Mouse (Mus musculus) midbrain, embryonic 16.5 days (tissue): ENCODE measurements around the gene M6pr. TPM values are rescaled to one million over a fixed set of nuclear protein-coding genes. Genes with fewer than 3 reads are reported as not detected.

Experiments
- ATAC-seq: fragments of 200-750 bp; cut with Nextera tagmentation; 2 replicates; pipeline ENCODE4 v1.8.0; 2017; ENCODE audit warnings: moderate TSS enrichment
- H3K27ac ChIP-seq: fragments of 300-500 bp; sonication (generic); 2 replicates; pipeline ENCODE4 v1.5.1; 2014; ENCODE audit warnings: mild to moderate bottlenecking, low read length, mixed read lengths
- H3K27me3 ChIP-seq: fragments of 300-500 bp; sonication (generic); 2 replicates; pipeline ENCODE4 v1.6.1; 2014; ENCODE audit warnings: low read depth, low read length, mixed read lengths; ENCODE audit not compliant: control insufficient read depth, insufficient read depth
- H3K36me3 ChIP-seq: fragments of 300-500 bp; sonication (generic); 2 replicates; pipeline ENCODE4 v1.6.1; 2014; ENCODE audit warnings: mild to moderate bottlenecking, low read length, moderate library complexity, mixed read lengths; ENCODE audit not compliant: control insufficient read depth, insufficient read depth
- H3K4me1 ChIP-seq: fragments of 300-500 bp; sonication (generic); 2 replicates; pipeline ENCODE4 v1.6.1; 2014; ENCODE audit warnings: mild to moderate bottlenecking, low read length, mixed read lengths; ENCODE audit not compliant: control insufficient read depth, insufficient read depth
- H3K4me2 ChIP-seq: fragments of 300-500 bp; sonication (generic); 2 replicates; pipeline ENCODE4 v1.6.1; 2014; ENCODE audit warnings: mild to moderate bottlenecking, low read length, mixed read lengths
- H3K4me3 ChIP-seq: fragments of 300-500 bp; sonication (generic); 2 replicates; pipeline ENCODE4 v1.5.1; 2014; ENCODE audit warnings: low read depth, mild to moderate bottlenecking, low read length, moderate library complexity, mixed read lengths
- H3K9ac ChIP-seq: fragments of 300-500 bp; sonication (generic); 2 replicates; pipeline ENCODE4 v1.6.1; 2014; ENCODE audit warnings: low read depth, low read length, mixed read lengths
- H3K9me3 ChIP-seq: fragments of 300-500 bp; sonication (generic); replicated peaks from 2 replicates; pipeline ENCODE4 v1.6.1; 2014; ENCODE audit warnings: mild to moderate bottlenecking, low read length, mixed read lengths; ENCODE audit not compliant: control insufficient read depth, poor library complexity, severe bottlenecking
- WGBS: fragments of 180-500 bp; shearing (Covaris S2); extraction: QIAGEN DNeasy Blood & Tissue Kit; methylation state at CpG from one replicate; pipeline ENCODE4 v1.1.7; 2014; 5-methylcytosine and 5-hydroxymethylcytosine counted together
- polyA plus RNA-seq: library from polyadenylated mRNA; unstranded; fragments of >200 nt; fragmentation: Nextera tagmentation; extraction: Ambion mirVana; gene quantifications from 2 replicates; pipeline ENCODE4 v1.2.1, GENCODE M21; 2015

The M6pr gene
- polyA plus RNA-seq, 1 experiment from 2014 or later, result 50.5 TPM

- Histone ChIP-seq H3K4me1 (no peaks in the 10 kb centered on the region), H3K27me3 (no peaks in the 10 kb centered on the region), H3K4me3 (no peak overlapping the region), H3K27ac (no peak overlapping the region), H3K9me3 (no peaks in the 10 kb centered on the region), H3K9ac (no peak overlapping the region), H3K4me2 (no peak overlapping the region), H3K36me3 (no peaks in the 10 kb centered on the region)
- ATAC-seq, result no peak
- 88% methylated on average over 9 of the region's 9 CpGs for WGBS
Measured at GRCm38 (mm10) chr6:122303526-122303925, 5.0 kb upstream of the M6pr start.

- no peak overlapping the region for H3K4me2 ChIP-seq
- H3K27me3 ChIP-seq, result no peaks in the 10 kb centered on the region
- H3K4me3 ChIP-seq, result no peak overlapping the region
- peaks cover 2% of the 10 kb centered on the region; the same call in 1 of the 2 replicates for H3K4me1 ChIP-seq
- no peaks in the 10 kb centered on the region for H3K36me3 ChIP-seq
- H3K9ac ChIP-seq, result no peak overlapping the region
- H3K9me3 ChIP-seq, result no peaks in the 10 kb centered on the region
- H3K27ac ChIP-seq, result no peak overlapping the region
- no peak for ATAC-seq
- WGBS, result 37% methylated on average over 6 of the region's 6 CpGs
Measured at GRCm38 (mm10) chr6:122304355-122304754, 4.2 kb upstream of the M6pr start.

DNA sequence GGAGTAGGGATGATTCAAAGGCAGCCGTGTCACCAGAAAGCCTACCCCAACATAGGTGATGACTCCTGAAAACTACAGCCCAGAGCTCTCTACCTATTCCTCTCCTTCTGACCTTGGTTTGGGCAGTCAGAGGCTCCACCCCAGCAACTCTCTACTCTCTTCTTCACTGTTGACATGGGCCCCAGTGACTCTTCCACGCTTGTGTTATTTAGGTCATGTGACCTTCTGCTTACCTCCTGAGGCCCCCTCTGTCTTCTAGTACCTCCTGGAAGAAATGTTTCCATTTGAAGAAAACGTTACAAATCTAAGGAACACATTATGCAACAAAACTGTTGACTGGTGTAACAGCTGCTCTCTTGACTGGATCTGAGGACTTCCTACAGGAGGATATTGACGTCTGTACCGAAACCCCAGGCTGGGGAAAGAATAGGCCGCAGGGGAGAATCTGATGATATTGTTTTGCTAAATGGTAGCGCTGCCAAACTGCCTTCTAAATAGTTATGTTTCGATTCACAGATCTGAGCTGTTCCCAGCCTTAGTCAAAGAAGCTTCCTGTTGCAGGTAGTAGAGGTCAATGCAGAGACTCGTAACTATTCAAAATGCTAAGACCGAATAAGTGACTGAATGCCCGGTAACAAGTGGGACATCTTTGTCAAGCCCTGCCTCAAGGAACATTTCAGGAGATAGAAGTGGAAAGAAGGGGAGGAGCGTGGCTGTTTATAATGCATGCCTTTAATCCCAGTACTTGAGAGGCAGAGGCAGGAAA, 3.5 kb upstream of the M6pr start:
- no peaks in the 10 kb centered on the region for H3K27me3 ChIP-seq

GRCm38 (mm10) chr6:122306707-122307106, 1.8 kb upstream of the M6pr start:
- no peaks in the 10 kb centered on the region for H3K9me3 ChIP-seq
- ATAC-seq, result no peak
- no peak overlapping the region for H3K27ac ChIP-seq
- no peaks in the 10 kb centered on the region for H3K36me3 ChIP-seq
- no peak overlapping the region for H3K4me3 ChIP-seq
- H3K9ac ChIP-seq, result no peak overlapping the region
- H3K4me2 ChIP-seq, result no peak overlapping the region
- peaks cover 18% of the 10 kb centered on the region for H3K4me1 ChIP-seq
- WGBS, result 86% methylated on average over 4 of the region's 4 CpGs
- no peaks in the 10 kb centered on the region for H3K27me3 ChIP-seq

More for the DNA sequence above, 3.5 kb upstream of the M6pr start:
- no peaks in the 10 kb centered on the region for H3K9me3 ChIP-seq
- H3K4me1 ChIP-seq, result peaks cover 8% of the 10 kb centered on the region
- H3K36me3 ChIP-seq, result no peaks in the 10 kb centered on the region
- no peak for ATAC-seq
- H3K4me2 ChIP-seq, result no peak overlapping the region
- no peak overlapping the region for H3K4me3 ChIP-seq
- no peak overlapping the region for H3K27ac ChIP-seq
- H3K9ac ChIP-seq, result no peak overlapping the region
- WGBS, result 83% methylated on average over 12 of the region's 12 CpGs

DNA sequence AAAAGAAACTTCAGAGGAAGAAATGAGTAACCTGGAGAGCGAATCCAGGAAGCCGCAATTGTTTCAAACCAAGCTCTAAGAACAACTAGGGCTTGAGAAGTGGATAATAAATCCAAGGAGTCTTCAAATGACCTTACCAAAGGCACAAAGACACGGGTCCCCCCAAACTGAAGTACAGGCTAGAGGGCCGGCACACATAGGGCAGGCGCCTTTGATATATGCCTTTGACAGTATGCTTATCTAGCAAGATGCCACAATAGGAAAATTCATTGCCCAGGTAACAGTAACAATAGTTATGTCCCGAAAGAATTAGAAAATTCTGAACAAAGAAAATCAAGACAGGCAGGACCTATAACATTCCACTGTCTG, 400 bp upstream of the M6pr start:
- H3K4me2 ChIP-seq, result peak overlapping the region; percentile 15
- no peak for ATAC-seq
- no peaks in the 10 kb centered on the region for H3K9me3 ChIP-seq
- peaks cover 18% of the 10 kb centered on the region for H3K4me1 ChIP-seq
- 66% methylated on average over 6 of the region's 6 CpGs for WGBS
- no peak overlapping the region for H3K9ac ChIP-seq
- peak overlapping the region; percentile 65; the same call in 1 of the 2 replicates for H3K4me3 ChIP-seq
- no peaks in the 10 kb centered on the region for H3K36me3 ChIP-seq
- peak overlapping the region; percentile 43; the same call in 1 of the 2 replicates for H3K27ac ChIP-seq
- H3K27me3 ChIP-seq, result no peaks in the 10 kb centered on the region

GRCm38 (mm10) chr6:122309446-122309960, 983 bp downstream of the M6pr start:
- H3K4me3 ChIP-seq, result peak overlapping the region; percentile 65
- ATAC-seq, result no peak
- H3K9me3 ChIP-seq, result no peaks in the 10 kb centered on the region
- WGBS, result 11% methylated on average over 11 of the region's 11 CpGs
- no peak overlapping the region for H3K27ac ChIP-seq
- H3K4me1 ChIP-seq, result peaks cover 18% of the 10 kb centered on the region
- H3K4me2 ChIP-seq, result peak overlapping the region; percentile 80
- peak overlapping the region; percentile 82 for H3K9ac ChIP-seq
- H3K27me3 ChIP-seq, result no peaks in the 10 kb centered on the region
- H3K36me3 ChIP-seq, result 0 out of 2 replicates have a peak, but pooled peaks cover 4% of the 10 kb centered on the region

GRCm38 (mm10) chr6:122310187-122310820, 1.8 kb downstream of the M6pr start:
- Histone ChIP-seq H3K27me3 (no peaks in the 10 kb centered on the region), H3K4me1 (peaks cover 18% of the 10 kb centered on the region), H3K9me3 (no peaks in the 10 kb centered on the region), H3K36me3 (0 out of 2 replicates have a peak, but pooled peaks cover 4% of the 10 kb centered on the region), H3K4me3 (no peak overlapping the region), H3K9ac (no peak overlapping the region), H3K27ac (no peak overlapping the region), H3K4me2 (peak overlapping the region; percentile 80)
- 82% methylated on average over 5 of the region's 5 CpGs for WGBS
- no peak for ATAC-seq

DNA sequence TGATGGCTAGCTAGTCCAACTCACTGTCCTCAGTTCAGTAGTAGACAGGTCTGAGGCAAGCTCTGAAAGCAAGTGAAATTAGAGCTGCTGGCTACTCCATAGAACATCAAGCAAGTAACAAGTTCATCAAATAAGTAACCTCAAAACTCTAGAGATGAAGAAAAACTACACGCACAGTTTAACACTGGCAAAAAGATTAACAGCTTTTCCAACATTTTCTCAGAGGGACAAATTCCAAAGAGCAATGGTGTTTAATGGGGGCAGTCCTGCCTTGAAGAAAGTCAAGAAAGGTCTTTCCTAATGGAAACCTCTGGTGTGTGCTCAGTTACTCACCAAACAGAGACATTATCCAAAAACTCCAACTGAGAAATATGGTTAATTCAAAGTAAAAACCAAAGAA, 10.2 kb downstream of the M6pr start:
- Histone ChIP-seq H3K27ac (no peak overlapping the region), H3K4me3 (no peak overlapping the region), H3K9me3 (no peaks in the 10 kb centered on the region), H3K9ac (no peak overlapping the region), H3K27me3 (no peaks in the 10 kb centered on the region), H3K36me3 (peaks cover 34% of the 10 kb centered on the region), H3K4me1 (no peaks in the 10 kb centered on the region), H3K4me2 (no peak overlapping the region)
- no peak for ATAC-seq
- WGBS, result 92% methylated on average over 1 of the region's 1 CpGs

DNA sequence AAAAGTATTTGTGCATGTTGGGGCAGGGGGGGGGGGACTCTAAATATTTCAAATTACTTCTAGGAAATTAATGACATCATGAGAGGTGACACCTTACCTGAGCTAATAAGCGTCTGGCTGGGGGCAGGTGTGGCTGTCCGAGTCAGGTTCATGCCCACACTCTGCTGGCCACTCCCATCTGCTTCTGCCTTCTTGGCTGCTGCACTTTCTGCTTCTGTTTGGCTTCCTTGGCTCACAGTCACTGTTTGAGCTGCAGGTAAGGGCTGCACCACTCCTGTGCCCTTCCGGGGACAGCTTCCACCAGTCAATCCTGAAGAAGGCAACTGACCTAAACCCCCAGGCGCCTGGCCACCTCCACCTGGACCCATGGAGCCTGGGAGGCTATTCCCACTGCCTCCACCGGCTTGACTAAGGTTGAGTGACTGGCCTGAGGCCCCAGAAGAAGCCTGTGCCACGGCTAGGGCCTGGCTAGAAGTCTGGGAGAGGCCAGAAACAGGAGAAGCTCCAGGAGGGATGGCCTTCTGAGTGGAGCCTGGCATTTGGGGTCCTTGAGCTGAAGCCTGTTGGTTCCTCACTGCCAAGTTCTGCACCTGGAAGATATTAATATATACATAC, 16.9 kb downstream of the M6pr start:
- Histone ChIP-seq H3K4me2 (no peak overlapping the region), H3K9ac (no peak overlapping the region), H3K27ac (no peak overlapping the region), H3K9me3 (no peaks in the 10 kb centered on the region), H3K4me1 (no peaks in the 10 kb centered on the region), H3K36me3 (peaks cover 36% of the 10 kb centered on the region), H3K27me3 (no peaks in the 10 kb centered on the region), H3K4me3 (no peak overlapping the region)
- no peak for ATAC-seq
- WGBS, result 92% methylated on average over 6 of the region's 6 CpGs
